Mouse (Mus musculus): ENCODE measurements at regions not wholly inside any gene's neighbourhood (a gene's known extent, or its start where the extent isn't known, plus 50 kb on each side); places are given as distances from the start of the nearest gene placed in this dataset.

DNA sequence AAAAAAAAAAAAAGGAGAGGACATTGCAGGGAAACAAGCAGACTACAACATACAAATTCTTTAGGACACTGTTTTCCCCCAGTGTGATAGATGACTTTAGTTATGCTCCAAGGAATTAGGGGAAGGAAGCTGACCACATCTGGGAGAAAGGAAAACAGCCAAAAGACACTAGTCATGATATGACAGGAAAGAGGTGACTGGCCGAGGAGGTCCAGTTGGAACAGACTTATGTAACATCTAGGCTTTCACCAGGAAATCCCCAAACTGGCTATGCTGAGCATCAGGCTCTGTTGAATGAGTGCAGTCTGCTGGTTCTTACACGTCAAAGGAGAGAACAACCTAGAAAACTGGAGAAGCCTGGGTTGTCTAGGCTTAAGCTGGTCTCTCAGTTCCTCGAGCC is 163.8 kb downstream of the Hs3st3b1 start:
- TF ChIP-seq CTCF (IDR thresholded peaks at IDR 0.05) = no peak
- TF ChIP-seq POLR2A (IDR thresholded peaks at IDR 0.05; ENCODE audit: insufficient read depth, low read depth, low read length) = no peak
- TF ChIP-seq EP300 (IDR thresholded peaks at IDR 0.05; ENCODE audit: insufficient read depth, low read depth, low read length) = no peak

Data from heart, adult 2 months (tissue).